ENCODE assay signal across 8 mouse cellular contexts in genomic region chr11:51636323-51636684, GRCm38 (mm10). TPM values are rescaled to one million over a fixed set of nuclear protein-coding genes. Genes with fewer than 3 reads are reported as not detected.
DNase-seq lines count a peak whose midpoint lies in the region; ATAC-seq and TF ChIP-seq lines count a peak whose summit lies in the region.

No protein-coding gene starts in this region.

- 4% methylated on average over 6 of the region's 6 CpGs for WGBS in heart, embryonic 12.5 days
- 5% methylated on average over 6 of the region's 6 CpGs for WGBS in kidney, postnatal 0 days

- no peaks in the 10 kb centered on the region for H3K27me3 ChIP-seq in C2C12 (ENCODE audit: control insufficient read depth, insufficient read depth, insufficient read length)
- no peaks in the 10 kb centered on the region for H3K27me3 ChIP-seq in heart, embryonic 12.5 days (replicated peaks)
- H3K27me3 ChIP-seq in kidney, postnatal 0 days (ENCODE audit: insufficient read depth, low read length) = no peaks in the 10 kb centered on the region

- H3K79me3 ChIP-seq in C2C12 (ENCODE audit: low read depth) = peaks cover under 1% of the 10 kb centered on the region

- ATAC-seq in heart, embryonic 12.5 days (ENCODE audit: insufficient number of reproducible peaks, low FRiP score) = 0 out of 2 replicates have a peak, but pooled peaks have one; percentile 48
- ATAC-seq in kidney, postnatal 0 days (replicated peaks; ENCODE audit: low FRiP score, low read depth) = no peak

- H3K4me1 ChIP-seq in heart, embryonic 12.5 days (replicated peaks) = peaks cover 20% of the 10 kb centered on the region
- peaks cover 14% of the 10 kb centered on the region; the same call in 1 of the 2 replicates for H3K4me1 ChIP-seq in kidney, postnatal 0 days (replicated peaks; ENCODE audit: insufficient read depth, low read length)

- peak overlapping the region; percentile 59 for H3K4me3 ChIP-seq in C2C12 (ENCODE audit: insufficient read depth, poor library complexity, severe bottlenecking)
- peak overlapping the region; percentile 73 for H3K4me3 ChIP-seq in heart, embryonic 12.5 days
- H3K4me3 ChIP-seq in kidney, postnatal 0 days (replicated peaks; ENCODE audit: low read depth, low read length) = peak overlapping the region; percentile 84

- H3K27ac ChIP-seq in heart, embryonic 12.5 days (ENCODE audit: poor library complexity, severe bottlenecking) = peak overlapping the region; percentile 65
- peak overlapping the region; percentile 88 for H3K27ac ChIP-seq in kidney, postnatal 0 days

- peak overlapping the region; percentile 66 for H3ac ChIP-seq in C2C12 (ENCODE audit: control insufficient read depth, insufficient read length, low read depth)

- DNase-seq in R1 (ENCODE audit: low read depth, low spot score) = peak; percentile 89
- DNase-seq in embryo, embryonic 10.5 days (ENCODE audit: low spot score) = peak; percentile 85
- DNase-seq in kidney, postnatal 0 days (ENCODE audit: low spot score) = peak; percentile 91
- DNase-seq in lung, postnatal 14 days = peak; percentile 61
- DNase-seq in right cerebral cortex, adult 18-20 months = peak; percentile 73
- no peak for DNase-seq in urinary bladder, adult 18-20 months (ENCODE audit: low spot score in 2 of 2)

- peaks cover 20% of the 10 kb centered on the region for H3K79me2 ChIP-seq in C2C12 (ENCODE audit: control insufficient read depth, insufficient read depth)

- peak overlapping the region; percentile 76 for H3K9ac ChIP-seq in heart, embryonic 12.5 days
- H3K9ac ChIP-seq in kidney, postnatal 0 days (ENCODE audit: low read depth, low read length) = peak overlapping the region; percentile 84

- H3K4me2 ChIP-seq in heart, embryonic 12.5 days = peak overlapping the region; percentile 68
- peak overlapping the region; percentile 85 for H3K4me2 ChIP-seq in kidney, postnatal 0 days (ENCODE audit: low read length)

- no peaks in the 10 kb centered on the region for H3K9me3 ChIP-seq in heart, embryonic 12.5 days (replicated peaks)
- H3K9me3 ChIP-seq in kidney, postnatal 0 days (replicated peaks; ENCODE audit: low read length) = no peaks in the 10 kb centered on the region

- no peaks in the 10 kb centered on the region for H3K36me3 ChIP-seq in C2C12 (ENCODE audit: control insufficient read depth, insufficient read depth)
- 0 out of 2 replicates have a peak, but pooled peaks cover 3% of the 10 kb centered on the region for H3K36me3 ChIP-seq in heart, embryonic 12.5 days
- H3K36me3 ChIP-seq in kidney, postnatal 0 days (ENCODE audit: insufficient read depth, low read length) = no peaks in the 10 kb centered on the region

- TF ChIP-seq CTCF in C2C12 (IDR thresholded peaks at IDR 0.05; ENCODE audit: control insufficient read depth, insufficient read depth, insufficient read length) = peak; percentile 21
- peak; percentile 73 for TF ChIP-seq CTCF in kidney, postnatal 0 days (IDR thresholded peaks at IDR 0.05; ENCODE audit: low read depth)

TF ChIP-seq in C2C12, 6 proteins besides CTCF, POLR2A, EP300 and RAD21:
- TF ChIP-seq FOSL1 (IDR thresholded peaks at IDR 0.05; ENCODE audit: insufficient read depth, low read length, poor library complexity, severe bottlenecking) (no peak), CEBPB (IDR thresholded peaks at IDR 0.05; ENCODE audit: low read depth) (peak; percentile 10), MYOD1 (IDR thresholded peaks at IDR 0.05; ENCODE audit: control insufficient read depth, insufficient read length, low read depth) (no peak)

RNA-seq across cellular contexts. Expression of gene Rmnd5b, which starts 0.6 kb away (rescaled TPM):
- 27.4 TPM for polyA plus RNA-seq in C2C12 (2012; fragmentation: generic; extraction: Trizol)
- 27.9 and 28.5 TPM in 2 replicates for polyA plus RNA-seq in heart, embryonic 12.5 days (2016; fragmentation: Nextera tagmentation; extraction: Ambion mirVana)
- polyA plus RNA-seq in kidney, postnatal 0 days (2015; fragmentation: Nextera tagmentation; extraction: Ambion mirVana) = 40.8 and 42.5 TPM in 2 replicates

RNA-seq across cellular contexts. Expression of gene N4bp3, which starts 14.3 kb away (rescaled TPM):
- 5.3 TPM for polyA plus RNA-seq in C2C12 (2012; fragmentation: generic; extraction: Trizol)
- polyA plus RNA-seq in heart, embryonic 12.5 days (2016; fragmentation: Nextera tagmentation; extraction: Ambion mirVana) = 7.8 and 8.4 TPM in 2 replicates
- polyA plus RNA-seq in kidney, postnatal 0 days (2015; fragmentation: Nextera tagmentation; extraction: Ambion mirVana) = 28.5 and 30.6 TPM in 2 replicates

RNA-seq across cellular contexts. Expression of gene D930048N14Rik, which starts 14.4 kb away (rescaled TPM):
- polyA plus RNA-seq in C2C12 (2012; fragmentation: generic; extraction: Trizol) = 0.22 TPM
- 0.77 and 1.0 TPM in 2 replicates for polyA plus RNA-seq in heart, embryonic 12.5 days (2016; fragmentation: Nextera tagmentation; extraction: Ambion mirVana)
- polyA plus RNA-seq in kidney, postnatal 0 days (2015; fragmentation: Nextera tagmentation; extraction: Ambion mirVana) = 1.9 and 2.0 TPM in 2 replicates

RNA-seq across cellular contexts. Expression of gene Nhp2, which starts 16.8 kb away (rescaled TPM):
- 378 TPM for polyA plus RNA-seq in C2C12 (2012; fragmentation: generic; extraction: Trizol)
- 89.6 and 91.9 TPM in 2 replicates for polyA plus RNA-seq in heart, embryonic 12.5 days (2016; fragmentation: Nextera tagmentation; extraction: Ambion mirVana)
- polyA plus RNA-seq in kidney, postnatal 0 days (2015; fragmentation: Nextera tagmentation; extraction: Ambion mirVana) = 134 and 136 TPM in 2 replicates

RNA-seq across cellular contexts. Expression of gene Hnrnpab, which starts 29.7 kb away (rescaled TPM):
- polyA plus RNA-seq in C2C12 (2012; fragmentation: generic; extraction: Trizol) = 749 TPM
- 428 and 457 TPM in 2 replicates for polyA plus RNA-seq in heart, embryonic 12.5 days (2016; fragmentation: Nextera tagmentation; extraction: Ambion mirVana)
- polyA plus RNA-seq in kidney, postnatal 0 days (2015; fragmentation: Nextera tagmentation; extraction: Ambion mirVana) = 293 and 336 TPM in 2 replicates

Comparison
In these comparisons a context has a peak if more than half of its experiments do, and no peak if none do; other contexts are left out.
1. DNase-seq: peak in R1 (single experiment), embryo, embryonic 10.5 days (single experiment), kidney, postnatal 0 days (single experiment), lung, postnatal 14 days (single experiment) and right cerebral cortex, adult 18-20 months (single experiment); none in urinary bladder, adult 18-20 months (0 of 2).
2. Peak in every context shown above with its lines, with median percentiles within 50 percentile points of each other: H3K4me3 ChIP-seq.